Mouse (Mus musculus) cerebral cortex, adult 2 months (tissue): ENCODE measurements around the gene Sgtb.

ENCODE experiments used
- WGBS: fragments of 180-500 bp; shearing (Covaris S2); methylation state at CpG from one replicate; pipeline ENCODE4 v1.1.7; 2018; 5-methylcytosine and 5-hydroxymethylcytosine counted together

Sgtb gene

DNA sequence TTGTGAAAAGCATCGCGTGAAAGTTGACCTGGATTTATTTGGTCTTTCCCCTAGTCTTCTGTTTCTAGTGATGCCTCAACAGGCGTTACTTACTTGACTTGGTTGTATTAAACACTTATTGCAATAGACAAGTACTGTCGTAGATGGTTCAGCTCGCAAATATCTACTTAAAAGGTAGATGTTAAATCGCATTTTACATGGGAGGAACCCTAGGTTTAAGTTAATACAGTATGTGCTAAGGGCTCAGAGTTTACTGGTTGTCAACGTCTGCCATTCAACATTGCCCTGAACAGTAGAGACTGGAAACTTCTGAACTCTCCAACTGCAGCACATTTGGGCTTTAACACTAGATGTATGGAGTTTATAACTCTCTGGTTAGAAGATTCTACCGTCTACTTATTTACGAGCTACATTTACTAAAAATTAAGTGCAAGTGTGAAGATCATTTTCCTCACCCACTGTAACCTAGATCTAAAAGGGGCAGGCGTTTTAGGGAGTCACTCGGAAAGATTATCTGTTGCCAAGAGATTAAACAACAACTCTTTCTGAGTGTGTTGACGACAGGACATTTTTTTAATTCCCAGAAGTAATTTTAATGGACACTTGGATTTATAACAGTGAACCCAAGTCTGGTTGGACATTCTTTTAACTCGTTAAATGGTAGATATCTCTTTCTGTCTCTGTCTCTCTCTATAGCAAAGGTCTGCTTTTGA is 69.8 kb downstream of the Sgtb start:
- WGBS: 10% methylated on average over 13 of the region's 13 CpGs

DNA sequence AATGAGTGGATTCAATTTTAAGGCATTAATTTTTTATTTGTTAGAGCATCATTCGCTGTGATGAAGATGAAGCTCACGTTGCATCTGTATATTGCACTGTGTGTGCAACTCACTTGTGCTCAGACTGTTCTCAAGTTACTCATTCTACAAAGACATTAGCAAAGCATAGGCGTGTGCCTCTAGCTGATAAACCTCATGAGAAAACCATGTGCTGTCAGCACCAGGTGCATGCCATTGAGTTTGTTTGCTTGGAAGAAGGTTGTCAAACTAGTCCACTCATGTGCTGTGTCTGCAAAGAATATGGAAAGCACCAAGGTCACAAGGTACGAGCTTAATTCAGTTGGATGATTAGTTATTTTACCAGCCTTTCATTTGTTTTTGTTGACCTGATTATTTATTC is 77.8 kb downstream of the Sgtb start:
- 89% methylated on average over 4 of the region's 4 CpGs for WGBS
